Comparison of ENCODE assay signal across 13 mouse cellular contexts in the genomic region with DNA sequence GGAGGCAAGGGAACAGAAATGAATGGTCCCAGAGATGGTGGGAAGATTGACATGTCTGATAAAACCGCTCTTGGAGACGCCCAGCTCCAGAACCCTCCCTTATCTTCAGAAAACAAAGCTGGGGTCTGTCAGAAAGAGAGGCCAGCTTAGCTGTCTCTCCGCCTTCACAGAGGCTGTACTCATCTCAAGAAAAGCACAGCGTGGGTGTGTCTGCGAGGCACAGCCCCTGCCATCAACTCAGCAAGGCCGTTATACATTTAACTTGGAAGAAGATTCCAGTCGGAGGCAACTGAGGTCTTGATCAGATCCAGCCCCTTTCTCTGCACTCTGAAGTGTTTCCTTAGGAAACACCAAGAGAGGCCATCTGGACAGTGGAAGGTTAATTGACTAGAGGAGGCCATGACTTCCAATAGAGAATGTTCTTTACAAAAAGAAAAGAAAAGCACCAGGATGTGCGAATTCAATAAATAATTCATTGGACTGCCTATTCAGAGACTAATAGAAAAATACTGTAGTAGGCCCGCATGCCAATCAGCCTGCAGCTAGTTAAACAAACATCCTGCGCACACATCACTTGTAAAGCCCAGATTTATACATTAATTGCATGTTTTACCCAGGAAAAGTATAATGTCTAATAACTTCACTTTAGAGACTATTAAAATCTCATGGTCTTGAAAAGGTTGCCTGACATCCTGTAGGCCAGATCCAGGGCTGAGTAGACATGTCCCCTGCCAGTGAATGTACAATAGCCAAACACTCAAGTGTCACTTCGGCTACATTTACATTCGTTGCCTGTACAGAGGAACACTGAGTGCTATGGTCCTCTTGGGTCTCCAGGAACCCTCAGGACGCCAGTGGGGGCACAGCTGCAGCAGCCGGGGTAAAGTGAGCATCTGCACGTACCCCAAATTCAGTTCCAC. TPM values are rescaled to one million over a fixed set of nuclear protein-coding genes. Genes with fewer than 3 reads are reported as not detected.
DNase-seq lines count a peak whose midpoint lies in the region; ATAC-seq and TF ChIP-seq lines count a peak whose summit lies in the region.
"Had no signal": no experiment of that assay in that cellular context is flagged by ENCODE, and none has a peak within 500 bp of the region (broad histone marks: within the 10 kb centered on the region; RNA-seq: fewer than 3 reads in every experiment).

No protein-coding gene starts in this region.

- H3K36me3 ChIP-seq in hindbrain, embryonic 14.5 days (replicated peaks; ENCODE audit: control insufficient read depth, insufficient read depth): no peaks in the 10 kb centered on the region
- H3K36me3 ChIP-seq in kidney, embryonic 15.5 days: no peaks in the 10 kb centered on the region

- 35% methylated on average over 15 of the region's 15 CpGs for WGBS in hindbrain, embryonic 14.5 days
- WGBS in olfactory bulb, adult 2 months: 53% methylated on average over 15 of the region's 15 CpGs
- 78% methylated on average over 15 of the region's 15 CpGs for WGBS in kidney, embryonic 15.5 days

- no peaks in the 10 kb centered on the region for H3K27me3 ChIP-seq in hindbrain, embryonic 14.5 days (ENCODE audit: control insufficient read depth, insufficient read depth, low read length)
- no peaks in the 10 kb centered on the region for H3K27me3 ChIP-seq in kidney, embryonic 15.5 days
- H3K27me3 ChIP-seq: Patski had no signal

- H3K4me1 ChIP-seq in hindbrain, embryonic 14.5 days (replicated peaks; ENCODE audit: control insufficient read depth, insufficient read depth, low read length): peaks cover 9% of the 10 kb centered on the region; the same call in 1 of the 2 replicates
- H3K4me1 ChIP-seq in olfactory bulb, adult 2 months (ENCODE audit: control insufficient read depth, insufficient read depth, low read length): peaks cover 8% of the 10 kb centered on the region
- H3K4me1 ChIP-seq in kidney, embryonic 15.5 days: no peaks in the 10 kb centered on the region

- H3K9ac ChIP-seq in hindbrain, embryonic 14.5 days: no peak overlapping the region
- no peak overlapping the region for H3K9ac ChIP-seq in kidney, embryonic 15.5 days

- TF ChIP-seq CTCF in layer of hippocampus, adult 2 months (conservative IDR thresholded peaks at IDR 0.05): no peak
- TF ChIP-seq CTCF in olfactory bulb, adult 2 months (IDR thresholded peaks at IDR 0.05; ENCODE audit: insufficient read depth, low read depth, low read length): no peak

- DNase-seq in layer of hippocampus, adult 2 months (ENCODE audit: low spot score in 2 of 2): no peak
- no peak for DNase-seq in layer of hippocampus, adult 9-10 months (ENCODE audit: low spot score)
- DNase-seq in embryo, embryonic 10.5 days (ENCODE audit: low spot score): peak; percentile 39
- no peak for DNase-seq in hindbrain, embryonic 14.5 days (ENCODE audit: low spot score)
- no peak for DNase-seq in kidney, postnatal 36 days
- no peak for DNase-seq in gastrocnemius, postnatal 36 days
- DNase-seq: adrenal gland, postnatal 10 days; thymus, postnatal 4 days had no signal

- no peaks in the 10 kb centered on the region for H3K9me3 ChIP-seq in hindbrain, embryonic 14.5 days (ENCODE audit: control insufficient read depth, low read length)
- H3K9me3 ChIP-seq in kidney, embryonic 15.5 days (replicated peaks): no peaks in the 10 kb centered on the region

- H3K27ac ChIP-seq in layer of hippocampus, adult 2 months: peak overlapping the region; percentile 84
- H3K27ac ChIP-seq in hindbrain, embryonic 14.5 days: peak overlapping the region; percentile 32; the same call in 1 of the 2 replicates
- H3K27ac ChIP-seq in olfactory bulb, adult 2 months (ENCODE audit: insufficient read depth, low read depth, low read length): peak overlapping the region; percentile 16; the same call in 1 of the 2 replicates
- no peak overlapping the region for H3K27ac ChIP-seq in kidney, embryonic 15.5 days
- H3K27ac ChIP-seq: kidney, postnatal 0 days had no signal

- peak; percentile 48; the same call in 1 of the 2 replicates for ATAC-seq in hindbrain, embryonic 14.5 days (ENCODE audit: low FRiP score)
- ATAC-seq in kidney, embryonic 15.5 days (replicated peaks; ENCODE audit: low FRiP score): no peak
- ATAC-seq: Patski had no signal

- intact Hi-C loops in gastrocnemius, postnatal 36 days (cut with DNase I): no loop called here

- H3K4me3 ChIP-seq in layer of hippocampus, adult 2 months: no peak overlapping the region
- H3K4me3 ChIP-seq in hindbrain, embryonic 14.5 days (replicated peaks; ENCODE audit: low read length): no peak overlapping the region
- H3K4me3 ChIP-seq in olfactory bulb, adult 2 months (ENCODE audit: insufficient read depth, low read depth, low read length): no peak overlapping the region
- no peak overlapping the region for H3K4me3 ChIP-seq in kidney, embryonic 15.5 days (replicated peaks)

- TF ChIP-seq POLR2A in olfactory bulb, adult 2 months (IDR thresholded peaks at IDR 0.05; ENCODE audit: insufficient read depth, low read depth, low read length): no peak

- no peak overlapping the region for H3K4me2 ChIP-seq in hindbrain, embryonic 14.5 days (replicated peaks)
- H3K4me2 ChIP-seq in kidney, embryonic 15.5 days: no peak overlapping the region
- H3K4me2 ChIP-seq: heart, embryonic 11.5 days had no signal

RNA-seq across cellular contexts. Expression of a gene that starts 38.3 kb away (rescaled TPM):
- 100 to 1,000 TPM; 220 to 223 TPM for total RNA-seq in layer of hippocampus, adult 2 months (2021)
- polyA plus RNA-seq in hindbrain, embryonic 14.5 days (2014; fragmentation: Nextera tagmentation; extraction: Ambion mirVana): 86.0 and 97.5 TPM in 2 replicates
- 142 and 522 TPM in 2 replicates for polyA plus RNA-seq in olfactory bulb, adult 2 months (2012; ENCODE audit: insufficient read depth, insufficient read length, low replicate concordance, missing spikeins)
- 3.1 and 4.3 TPM in 2 replicates for polyA plus RNA-seq in kidney, embryonic 15.5 days (2015; fragmentation: Nextera tagmentation; extraction: Ambion mirVana)
- total RNA-seq in gastrocnemius, postnatal 36 days (2021): 10 to 100 TPM; 39.4 to 39.8 TPM

Comparison
In these comparisons a context has a peak if more than half of its experiments do, and no peak if none do; other contexts are left out.
1. RNA of a gene that starts 38.3 kb away (polyA plus RNA-seq): 142 to 522 TPM in olfactory bulb, adult 2 months and 86.0 to 97.5 TPM in hindbrain, embryonic 14.5 days; 3.1 to 4.3 TPM in kidney, embryonic 15.5 days; every median in the first group is over 10 times any median in the second.